Mouse (Mus musculus) kidney, embryonic 15.5 days (tissue): Measurements from ENCODE around the gene Adamtsl2. TPM values are rescaled to one million over a fixed set of nuclear protein-coding genes. Genes with fewer than 3 reads are reported as not detected.

Experiments
- ATAC-seq: fragments of 200-750 bp; cut with Nextera tagmentation; replicated peaks from 2 replicates; pipeline ENCODE4 v1.8.0; 2017; ENCODE audit warnings: moderate TSS enrichment; ENCODE audit not compliant: low FRiP score
- H3K27ac ChIP-seq: fragments of 300-500 bp; sonication (generic); 2 replicates; pipeline ENCODE4 v1.5.1; 2015; ENCODE audit warnings: mild to moderate bottlenecking, inconsistent platforms
- H3K27me3 ChIP-seq: fragments of 300-500 bp; sonication (generic); 2 replicates; pipeline ENCODE4 v1.6.1; 2015; ENCODE audit warnings: inconsistent platforms
- H3K36me3 ChIP-seq: fragments of 300-500 bp; sonication (generic); 2 replicates; pipeline ENCODE4 v1.6.1; 2015; ENCODE audit warnings: inconsistent platforms
- H3K4me1 ChIP-seq: fragments of 300-500 bp; sonication (generic); 2 replicates; pipeline ENCODE4 v1.6.1; 2015; ENCODE audit warnings: inconsistent platforms
- H3K4me2 ChIP-seq: fragments of 300-500 bp; sonication (generic); 2 replicates; pipeline ENCODE4 v1.6.1; 2015; ENCODE audit warnings: moderate library complexity, mild to moderate bottlenecking, inconsistent platforms
- H3K4me3 ChIP-seq: fragments of 300-500 bp; sonication (generic); replicated peaks from 2 replicates; pipeline ENCODE4 v1.5.1; 2015; ENCODE audit warnings: mild to moderate bottlenecking, inconsistent platforms
- H3K9ac ChIP-seq: fragments of 300-500 bp; sonication (generic); 2 replicates; pipeline ENCODE4 v1.6.1; 2015; ENCODE audit warnings: mild to moderate bottlenecking, inconsistent platforms
- H3K9me3 ChIP-seq: fragments of 300-500 bp; sonication (generic); replicated peaks from 2 replicates; pipeline ENCODE4 v1.6.1; 2016; ENCODE audit warnings: inconsistent platforms
- WGBS: fragments of 180-500 bp; shearing (Covaris S2); methylation state at CpG from one replicate; pipeline ENCODE4 v1.1.7; 2015; ENCODE audit warnings: mixed read lengths; 5-methylcytosine and 5-hydroxymethylcytosine counted together
- polyA plus RNA-seq: library from polyadenylated mRNA; unstranded; fragments of >200 nt; fragmentation: Nextera tagmentation; extraction: Ambion mirVana; gene quantifications from 2 replicates; pipeline ENCODE4 v1.2.1, GENCODE M21; 2015

Gene Adamtsl2
- polyA plus RNA-seq, 1 experiment from 2014 or later, result 1.7 TPM

GRCm38 (mm10) chr2:27146840-27147239 lies 67.7 kb downstream of the Adamtsl2 start:
- 77% methylated on average over 6 of the region's 6 CpGs for WGBS
- no peak overlapping the region for H3K27ac ChIP-seq

GRCm38 (mm10) chr2:27149457-27149856 lies 70.3 kb downstream of the Adamtsl2 start:
- no peak for ATAC-seq
- Histone ChIP-seq H3K27ac (no peak overlapping the region), H3K9me3 (no peaks in the 10 kb centered on the region), H3K27me3 (0 out of 2 replicates have a peak, but pooled peaks cover 2% of the 10 kb centered on the region), H3K9ac (no peak overlapping the region), H3K4me3 (no peak overlapping the region), H3K4me1 (no peaks in the 10 kb centered on the region), H3K36me3 (no peaks in the 10 kb centered on the region), H3K4me2 (no peak overlapping the region)
- WGBS, result 3% methylated on average over 2 of the region's 2 CpGs

More at GRCm38 (mm10) chr2:27146840-27147239, 67.7 kb downstream of the Adamtsl2 start:
- Histone ChIP-seq H3K4me2 (no peak overlapping the region), H3K9me3 (no peaks in the 10 kb centered on the region), H3K27me3 (peaks cover 26% of the 10 kb centered on the region), H3K9ac (no peak overlapping the region), H3K4me1 (peaks cover 5% of the 10 kb centered on the region), H3K36me3 (no peaks in the 10 kb centered on the region), H3K4me3 (no peak overlapping the region)
- ATAC-seq, result no peak

- Histone ChIP-seq H3K9ac (no peak overlapping the region), H3K27me3 (no peaks in the 10 kb centered on the region), H3K27ac (no peak overlapping the region), H3K4me2 (no peak overlapping the region), H3K4me3 (no peak overlapping the region), H3K36me3 (no peaks in the 10 kb centered on the region), H3K9me3 (no peaks in the 10 kb centered on the region), H3K4me1 (no peaks in the 10 kb centered on the region)
- ATAC-seq, result no peak
- 76% methylated on average over 10 of the region's 10 CpGs for WGBS
Measured at GRCm38 (mm10) chr2:27154466-27155185, 75.4 kb downstream of the Adamtsl2 start.

GRCm38 (mm10) chr2:27156596-27156995 lies 77.4 kb downstream of the Adamtsl2 start:
- Histone ChIP-seq H3K9me3 (no peaks in the 10 kb centered on the region), H3K4me2 (no peak overlapping the region)

More at GRCm38 (mm10) chr2:27156596-27156995, 77.4 kb downstream of the Adamtsl2 start:
- no peaks in the 10 kb centered on the region for H3K27me3 ChIP-seq
- 79% methylated on average over 6 of the region's 6 CpGs for WGBS
- no peak overlapping the region for H3K9ac ChIP-seq
- H3K36me3 ChIP-seq, result no peaks in the 10 kb centered on the region
- no peak overlapping the region for H3K27ac ChIP-seq
- H3K4me3 ChIP-seq, result no peak overlapping the region
- no peaks in the 10 kb centered on the region for H3K4me1 ChIP-seq
- no peak for ATAC-seq

Other genes starting within 250 kb of the Adamtsl2 start
- gene Abo, start 214.4 kb upstream of the Adamtsl2 start, polyA plus RNA-seq, result not detected in 2 replicates
- 31.2 and 31.5 TPM in 2 replicates for gene Surf6, start 176.5 kb upstream of the Adamtsl2 start, polyA plus RNA-seq
- gene Med22, start 168.7 kb upstream of the Adamtsl2 start, polyA plus RNA-seq, result 56.0 and 59.0 TPM in 2 replicates
- 640 and 684 TPM in 2 replicates for gene Rpl7a, start 168.6 kb upstream of the Adamtsl2 start, polyA plus RNA-seq
- gene Surf2, start 163.0 kb upstream of the Adamtsl2 start, polyA plus RNA-seq, result 45.4 and 46.4 TPM in 2 replicates
- gene Surf1, start 162.8 kb upstream of the Adamtsl2 start, polyA plus RNA-seq, result 55.2 and 58.1 TPM in 2 replicates
- 224 and 227 TPM in 2 replicates for gene Surf4, start 145.5 kb upstream of the Adamtsl2 start, polyA plus RNA-seq
- 0.08 TPM in 1 of 2 replicates, not detected in the other for gene Stkld1, start 145.3 kb upstream of the Adamtsl2 start, polyA plus RNA-seq
- 49.7 and 50.1 TPM in 2 replicates for gene Rexo4, start 115.0 kb upstream of the Adamtsl2 start, polyA plus RNA-seq
- 0.06 and 0.26 TPM in 2 replicates for gene Adamts13, start 106.0 kb upstream of the Adamtsl2 start, polyA plus RNA-seq
- gene Cacfd1, start 69.5 kb upstream of the Adamtsl2 start, polyA plus RNA-seq, result 61.0 and 66.1 TPM in 2 replicates
- gene Slc2a6, start 51.4 kb upstream of the Adamtsl2 start, polyA plus RNA-seq, result 0.31 and 0.96 TPM in 2 replicates
- gene Mymk, start 7.2 kb upstream of the Adamtsl2 start, polyA plus RNA-seq, result 3.4 and 5.3 TPM in 2 replicates
- gene Fam163b, start 63.1 kb downstream of the Adamtsl2 start, polyA plus RNA-seq, result 0.18 and 0.30 TPM in 2 replicates
- 3.5 and 19.1 TPM in 2 replicates for gene Dbh, start 85.9 kb downstream of the Adamtsl2 start, polyA plus RNA-seq
- gene Sardh, start 169.0 kb downstream of the Adamtsl2 start, polyA plus RNA-seq, result 38.7 and 46.1 TPM in 2 replicates